Comparison of ENCODE assay signal across 8 mouse cellular contexts in genomic region chr1:158267020-158267571, GRCm38 (mm10).
A peak's percentile ranks its signal among the peaks of the same experiment; 100 is the strongest.
DNase-seq lines count a peak whose midpoint lies in the region; ATAC-seq and TF ChIP-seq lines count a peak whose summit lies in the region.

No protein-coding gene starts in this region.

- ATAC-seq in erythroblast, adult 5-6 weeks (replicated peaks; ENCODE audit: low FRiP score, poor library complexity, severe bottlenecking), result peak; percentile 81
- peak; percentile 95 for ATAC-seq in lung, embryonic 14.5 days (ENCODE audit: insufficient read depth)
- ATAC-seq in heart, embryonic 11.5 days (replicated peaks; ENCODE audit: insufficient number of reproducible peaks, low FRiP score, low TSS enrichment), result no peak

- no peaks in the 10 kb centered on the region for H3K36me3 ChIP-seq in lung, embryonic 14.5 days (ENCODE audit: insufficient read depth)
- no peaks in the 10 kb centered on the region for H3K36me3 ChIP-seq in heart, embryonic 11.5 days (ENCODE audit: control insufficient read depth, insufficient read depth, low read length)

- no peak overlapping the region for H3K9ac ChIP-seq in lung, embryonic 14.5 days
- H3K9ac ChIP-seq in heart, embryonic 11.5 days (ENCODE audit: low read depth, low read length), result no peak overlapping the region

- TF ChIP-seq CTCF in layer of hippocampus, adult 2 months (conservative IDR thresholded peaks at IDR 0.05), result peak; percentile 58
- peak; percentile 70 for TF ChIP-seq CTCF in lung, embryonic 14.5 days (IDR thresholded peaks at IDR 0.05; ENCODE audit: low read depth)

- no peaks in the 10 kb centered on the region for H3K4me1 ChIP-seq in lung, embryonic 14.5 days (ENCODE audit: insufficient read depth)
- H3K4me1 ChIP-seq in heart, embryonic 11.5 days (ENCODE audit: control insufficient read depth, insufficient read depth, low read length), result no peaks in the 10 kb centered on the region

- H3K27me3 ChIP-seq in lung, embryonic 14.5 days (ENCODE audit: insufficient read depth, low read length), result no peaks in the 10 kb centered on the region
- no peaks in the 10 kb centered on the region for H3K27me3 ChIP-seq in heart, embryonic 11.5 days (ENCODE audit: control insufficient read depth, insufficient read depth, low read length)

- peak in 1 of 2 experiments; percentile 61 for DNase-seq in layer of hippocampus, adult 2 months (ENCODE audit: low spot score in 2 of 2)
- no peak for DNase-seq in layer of hippocampus, adult 9-10 months (ENCODE audit: low spot score)
- peak; percentile 18 to 47 for DNase-seq in adrenal gland, postnatal 4 days (ENCODE audit: low spot score in 2 of 2)
- DNase-seq in kidney, adult 8-10 months, result peak; percentile 3 to 38
- DNase-seq in lung, embryonic 14.5 days, result peak; percentile 85
- peak; percentile 34 for DNase-seq in retina, adult 2 months (ENCODE audit: low read depth, low spot score)

- 22% methylated on average over 8 of the region's 8 CpGs for WGBS in lung, embryonic 14.5 days
- WGBS in heart, embryonic 11.5 days (ENCODE audit: insufficient replicate concordance), result 52% methylated on average over 8 of the region's 8 CpGs

- 0 out of 2 replicates have a peak overlapping the region, but pooled peaks have one; percentile 24 for H3K27ac ChIP-seq in layer of hippocampus, adult 2 months
- H3K27ac ChIP-seq in lung, embryonic 14.5 days (ENCODE audit: low read depth), result no peak overlapping the region
- H3K27ac ChIP-seq in heart, embryonic 11.5 days (ENCODE audit: low read depth, low read length), result no peak overlapping the region

- H3K4me2 ChIP-seq in lung, embryonic 14.5 days, result no peak overlapping the region
- H3K4me2 ChIP-seq in heart, embryonic 11.5 days, result no peak overlapping the region

- no peaks in the 10 kb centered on the region for H3K9me3 ChIP-seq in lung, embryonic 14.5 days (ENCODE audit: low read depth, low read length)
- no peaks in the 10 kb centered on the region for H3K9me3 ChIP-seq in heart, embryonic 11.5 days (replicated peaks; ENCODE audit: control insufficient read depth, low read length)

- no peak overlapping the region for H3K4me3 ChIP-seq in layer of hippocampus, adult 2 months
- H3K4me3 ChIP-seq in lung, embryonic 14.5 days (ENCODE audit: low read depth, low read length), result no peak overlapping the region
- H3K4me3 ChIP-seq in heart, embryonic 11.5 days (ENCODE audit: low read depth, low read length), result no peak overlapping the region
